Mouse (Mus musculus) forebrain, embryonic 11.5 days (tissue): ENCODE measurements at regions not wholly inside any gene's neighbourhood (a gene's known extent, or its start where the extent isn't known, plus 50 kb on each side); places are given as distances from the start of the nearest gene placed in this dataset.

Experiments
- ATAC-seq: fragments of 200-750 bp; cut with Nextera tagmentation; replicated peaks from 2 replicates; pipeline ENCODE4 v1.8.0; 2017; ENCODE audit warnings: moderate TSS enrichment; ENCODE audit not compliant: low FRiP score
- DNase-seq: peaks from one replicate; pipeline ENCODE4 v3.0.0-alpha.2; 2017; ENCODE audit warnings: low spot score
- H3K27ac ChIP-seq: fragments of 300-500 bp; sonication (generic); 2 replicates; pipeline ENCODE4 v1.5.1; 2014; ENCODE audit warnings: low read depth, low read length
- H3K27me3 ChIP-seq: fragments of 300-500 bp; sonication (generic); 2 replicates; pipeline ENCODE4 v1.6.1; 2014; ENCODE audit warnings: mild to moderate bottlenecking, low read length, mixed read lengths; ENCODE audit not compliant: control insufficient read depth, insufficient read depth
- H3K36me3 ChIP-seq: fragments of 300-500 bp; sonication (generic); 2 replicates; pipeline ENCODE4 v1.6.1; 2014; ENCODE audit warnings: mild to moderate bottlenecking, low read length, moderate library complexity, mixed read lengths; ENCODE audit not compliant: control insufficient read depth, insufficient read depth
- H3K4me1 ChIP-seq: fragments of 300-500 bp; sonication (generic); replicated peaks from 2 replicates; pipeline ENCODE4 v1.6.1; 2014; ENCODE audit warnings: low read length, mixed read lengths; ENCODE audit not compliant: control insufficient read depth, insufficient read depth
- H3K4me2 ChIP-seq: fragments of 300-500 bp; sonication (generic); 2 replicates; pipeline ENCODE4 v1.6.1; 2014; ENCODE audit warnings: low read depth, mild to moderate bottlenecking, low read length, moderate library complexity, mixed read lengths; ENCODE audit not compliant: severe bottlenecking
- H3K4me3 ChIP-seq: fragments of 300-500 bp; sonication (generic); 2 replicates; pipeline ENCODE4 v1.5.1; 2014; ENCODE audit warnings: low read depth, low read length
- H3K9ac ChIP-seq: fragments of 300-500 bp; sonication (generic); 2 replicates; pipeline ENCODE4 v1.6.1; 2014; ENCODE audit warnings: low read length
- H3K9me3 ChIP-seq: fragments of 300-500 bp; sonication (generic); 2 replicates; pipeline ENCODE4 v1.6.1; 2016; ENCODE audit warnings: low read length, mixed read lengths; ENCODE audit not compliant: control insufficient read depth
- WGBS: fragments of 180-500 bp; shearing (Covaris S2); extraction: QIAGEN DNeasy Blood & Tissue Kit; methylation state at CpG from one replicate; pipeline ENCODE4 v1.1.7; 2014; 5-methylcytosine and 5-hydroxymethylcytosine counted together

DNA sequence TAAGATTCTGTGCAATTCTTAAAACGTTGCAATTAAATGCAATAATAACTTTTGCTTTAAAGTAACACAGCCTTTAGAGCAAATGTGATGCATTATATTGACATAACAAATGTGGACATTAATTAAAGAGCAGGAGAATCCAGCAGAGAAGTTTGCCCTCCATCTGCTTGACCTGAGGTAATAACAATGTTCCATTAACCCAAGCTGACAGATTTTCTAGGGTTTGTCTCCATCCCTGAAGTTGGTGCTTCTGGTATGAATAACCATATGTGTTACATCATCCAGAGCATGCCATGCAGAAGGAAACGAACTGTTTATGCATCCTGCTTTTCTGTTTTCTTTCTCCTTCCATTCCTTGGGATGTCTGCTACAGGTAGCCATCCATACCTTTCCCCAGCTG, 414.0 kb downstream of the Anxa1 start:
- 67% methylated on average over 2 of the region's 2 CpGs for WGBS

GRCm38 (mm10) chr19:19969780-19970512, 420.8 kb downstream of the Anxa1 start:
- Histone ChIP-seq H3K36me3 (no peaks in the 10 kb centered on the region), H3K4me2 (no peak overlapping the region), H3K4me3 (no peak overlapping the region), H3K27ac (no peak overlapping the region), H3K9me3 (no peaks in the 10 kb centered on the region), H3K27me3 (no peaks in the 10 kb centered on the region), H3K9ac (no peak overlapping the region), H3K4me1 (no peaks in the 10 kb centered on the region)
- WGBS = 94% methylated on average over 3 of the region's 3 CpGs
- no peak for ATAC-seq
- DNase-seq = no peak

More for the DNA sequence above, 414.0 kb downstream of the Anxa1 start:
- H3K27ac ChIP-seq = no peak overlapping the region
- no peaks in the 10 kb centered on the region for H3K36me3 ChIP-seq
- no peak overlapping the region for H3K9ac ChIP-seq
- no peaks in the 10 kb centered on the region for H3K4me1 ChIP-seq
- H3K27me3 ChIP-seq = no peaks in the 10 kb centered on the region
- ATAC-seq (no peak), DNase-seq (no peak)
- no peaks in the 10 kb centered on the region for H3K9me3 ChIP-seq
- H3K4me2 ChIP-seq = no peak overlapping the region
- H3K4me3 ChIP-seq = no peak overlapping the region

DNA sequence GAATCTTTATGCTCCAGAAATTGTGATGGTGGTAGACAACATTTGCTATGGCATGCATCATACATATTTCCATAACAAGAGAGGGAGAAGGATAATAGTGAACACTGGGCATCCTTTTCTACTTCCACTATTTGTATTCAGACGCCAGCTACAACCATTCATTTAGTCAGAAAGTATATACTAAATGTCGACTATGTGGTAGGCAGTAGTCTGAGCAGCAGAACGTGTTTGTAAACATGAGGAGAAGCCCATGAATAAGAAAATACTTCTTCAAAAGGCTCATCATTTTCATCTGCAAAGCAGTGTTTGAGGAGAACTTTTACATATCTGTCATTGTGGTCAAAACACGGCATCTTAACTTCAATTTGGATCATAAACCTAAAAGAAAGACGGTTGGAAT, 421.4 kb downstream of the Anxa1 start:
- H3K4me1 ChIP-seq = no peaks in the 10 kb centered on the region
- WGBS = 86% methylated on average over 5 of the region's 5 CpGs
- no peak for DNase-seq
- H3K4me3 ChIP-seq = no peak overlapping the region
- no peak for ATAC-seq
- H3K9ac ChIP-seq = no peak overlapping the region
- H3K27me3 ChIP-seq = no peaks in the 10 kb centered on the region
- no peak overlapping the region for H3K27ac ChIP-seq
- no peaks in the 10 kb centered on the region for H3K9me3 ChIP-seq
- no peak overlapping the region for H3K4me2 ChIP-seq
- H3K36me3 ChIP-seq = no peaks in the 10 kb centered on the region

DNA sequence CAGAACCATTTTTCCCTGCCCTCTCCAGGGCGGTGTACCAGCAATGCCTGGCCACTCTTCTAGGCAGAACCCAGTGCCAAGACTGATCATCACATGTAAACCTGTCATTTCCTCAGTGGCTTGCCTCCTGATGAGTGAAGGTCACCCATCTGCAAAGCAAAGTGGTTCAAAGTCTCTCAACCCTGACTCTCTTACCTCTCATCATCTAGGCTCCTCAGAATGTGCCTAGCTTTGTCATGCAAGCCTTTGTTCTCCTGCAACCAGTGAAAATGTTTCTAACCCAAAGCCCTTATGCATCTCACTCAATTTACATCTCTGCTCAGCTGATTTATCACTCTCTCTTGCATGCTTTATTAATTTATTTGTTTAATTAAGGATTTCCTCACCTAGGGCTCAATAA, 445.5 kb downstream of the Anxa1 start:
- no peaks in the 10 kb centered on the region for H3K36me3 ChIP-seq
- H3K9ac ChIP-seq = no peak overlapping the region
- DNase-seq = no peak
- H3K4me3 ChIP-seq = no peak overlapping the region
- WGBS = 91% methylated on average over 1 of the region's 1 CpGs
- no peaks in the 10 kb centered on the region for H3K4me1 ChIP-seq
- no peak overlapping the region for H3K27ac ChIP-seq
- H3K9me3 ChIP-seq = no peaks in the 10 kb centered on the region
- H3K27me3 ChIP-seq = no peaks in the 10 kb centered on the region
- no peak overlapping the region for H3K4me2 ChIP-seq
- no peak for ATAC-seq

- H3K4me2 ChIP-seq = no peak overlapping the region
- H3K36me3 ChIP-seq = no peaks in the 10 kb centered on the region
- no peaks in the 10 kb centered on the region for H3K27me3 ChIP-seq
- 59% methylated on average over 3 of the region's 3 CpGs for WGBS
- no peaks in the 10 kb centered on the region for H3K9me3 ChIP-seq
- H3K4me3 ChIP-seq = no peak overlapping the region
- no peaks in the 10 kb centered on the region for H3K4me1 ChIP-seq
- no peak overlapping the region for H3K27ac ChIP-seq
- no peak overlapping the region for H3K9ac ChIP-seq
- no peak for ATAC-seq
- DNase-seq = no peak
Observed at GRCm38 (mm10) chr19:19942697-19943096, 448.0 kb downstream of the Anxa1 start.

DNA sequence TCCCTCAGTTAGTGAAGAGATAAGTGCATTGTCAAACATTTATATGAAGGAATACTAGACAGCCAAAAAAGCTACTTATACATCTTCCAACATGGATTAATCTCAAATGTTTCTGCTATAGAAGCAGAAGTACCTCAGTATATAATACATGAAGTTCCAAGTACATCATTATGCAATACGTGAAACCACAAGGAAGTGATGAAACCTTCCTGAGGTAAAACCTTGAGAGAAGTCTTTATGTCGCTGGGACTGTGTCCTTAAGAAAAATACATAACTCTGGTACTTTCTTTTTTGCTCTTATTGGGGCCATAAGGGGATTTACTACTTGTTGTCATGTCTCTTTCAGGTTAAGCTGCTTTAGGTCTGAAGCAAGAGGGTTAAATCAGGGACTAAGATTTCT, 469.6 kb downstream of the Anxa1 start:
- WGBS = 85% methylated on average over 2 of the region's 2 CpGs
- Histone ChIP-seq H3K4me2 (no peak overlapping the region), H3K4me1 (no peaks in the 10 kb centered on the region), H3K9ac (no peak overlapping the region), H3K4me3 (no peak overlapping the region), H3K27me3 (no peaks in the 10 kb centered on the region), H3K9me3 (no peaks in the 10 kb centered on the region), H3K27ac (no peak overlapping the region), H3K36me3 (no peaks in the 10 kb centered on the region)
- DNase-seq (no peak), ATAC-seq (no peak)

GRCm38 (mm10) chr19:19885933-19886710, 504.6 kb downstream of the Anxa1 start:
- ATAC-seq = no peak
- no peaks in the 10 kb centered on the region for H3K36me3 ChIP-seq
- H3K27me3 ChIP-seq = no peaks in the 10 kb centered on the region
- DNase-seq = no peak
- no peak overlapping the region for H3K27ac ChIP-seq
- no peaks in the 10 kb centered on the region for H3K9me3 ChIP-seq
- no peaks in the 10 kb centered on the region for H3K4me1 ChIP-seq
- H3K4me3 ChIP-seq = no peak overlapping the region
- no peak overlapping the region for H3K4me2 ChIP-seq
- 88% methylated on average over 8 of the region's 8 CpGs for WGBS
- no peak overlapping the region for H3K9ac ChIP-seq

- Histone ChIP-seq H3K36me3 (no peaks in the 10 kb centered on the region), H3K4me2 (no peak overlapping the region), H3K27ac (no peak overlapping the region), H3K9ac (no peak overlapping the region), H3K4me1 (no peaks in the 10 kb centered on the region), H3K4me3 (no peak overlapping the region), H3K27me3 (no peaks in the 10 kb centered on the region), H3K9me3 (no peaks in the 10 kb centered on the region)
- ATAC-seq (no peak), DNase-seq (no peak)
Observed at GRCm38 (mm10) chr19:19880895-19881294, 509.8 kb downstream of the Anxa1 start.

DNA sequence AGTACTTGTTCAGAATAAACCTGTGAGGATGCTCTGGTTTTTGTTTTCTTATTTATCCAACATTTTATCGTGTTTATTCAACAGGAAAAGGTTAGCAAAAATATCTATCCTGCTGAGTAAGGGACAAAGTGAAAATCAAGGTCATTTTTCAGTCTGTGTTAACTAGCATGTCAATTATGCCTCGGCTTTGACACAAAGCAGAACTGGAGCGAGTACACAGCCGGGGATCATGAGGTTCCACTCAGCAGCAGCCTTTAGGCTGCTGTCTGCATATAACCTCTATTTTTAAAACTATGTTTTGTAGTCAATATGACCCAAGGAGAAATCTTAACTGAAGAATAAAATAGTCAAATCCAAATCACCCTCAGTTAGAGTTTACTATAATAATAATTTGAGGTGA, 542.6 kb downstream of the Anxa1 start:
- DNase-seq = no peak
- Histone ChIP-seq H3K4me1 (no peaks in the 10 kb centered on the region), H3K27me3 (no peaks in the 10 kb centered on the region), H3K9me3 (no peaks in the 10 kb centered on the region), H3K9ac (no peak overlapping the region), H3K27ac (no peak overlapping the region), H3K4me3 (no peak overlapping the region), H3K4me2 (no peak overlapping the region), H3K36me3 (no peaks in the 10 kb centered on the region)
- WGBS = 79% methylated on average over 4 of the region's 4 CpGs
- no peak for ATAC-seq
